Mouse (Mus musculus): Measurements from ENCODE around the gene Clec2i. TPM values are rescaled to one million over a fixed set of nuclear protein-coding genes. Genes with fewer than 3 reads are reported as not detected.
A peak's percentile ranks its signal among the peaks of the same experiment; 100 is the strongest.
"Not testable (repeated sequence)": the region's sequence is repeated elsewhere in the genome, so short reads cannot be mapped to it uniquely, and the experiment has no call there.

Gene Clec2i
- polyA plus RNA-seq, 1 experiment from 2014 or later: not detected

DNA sequence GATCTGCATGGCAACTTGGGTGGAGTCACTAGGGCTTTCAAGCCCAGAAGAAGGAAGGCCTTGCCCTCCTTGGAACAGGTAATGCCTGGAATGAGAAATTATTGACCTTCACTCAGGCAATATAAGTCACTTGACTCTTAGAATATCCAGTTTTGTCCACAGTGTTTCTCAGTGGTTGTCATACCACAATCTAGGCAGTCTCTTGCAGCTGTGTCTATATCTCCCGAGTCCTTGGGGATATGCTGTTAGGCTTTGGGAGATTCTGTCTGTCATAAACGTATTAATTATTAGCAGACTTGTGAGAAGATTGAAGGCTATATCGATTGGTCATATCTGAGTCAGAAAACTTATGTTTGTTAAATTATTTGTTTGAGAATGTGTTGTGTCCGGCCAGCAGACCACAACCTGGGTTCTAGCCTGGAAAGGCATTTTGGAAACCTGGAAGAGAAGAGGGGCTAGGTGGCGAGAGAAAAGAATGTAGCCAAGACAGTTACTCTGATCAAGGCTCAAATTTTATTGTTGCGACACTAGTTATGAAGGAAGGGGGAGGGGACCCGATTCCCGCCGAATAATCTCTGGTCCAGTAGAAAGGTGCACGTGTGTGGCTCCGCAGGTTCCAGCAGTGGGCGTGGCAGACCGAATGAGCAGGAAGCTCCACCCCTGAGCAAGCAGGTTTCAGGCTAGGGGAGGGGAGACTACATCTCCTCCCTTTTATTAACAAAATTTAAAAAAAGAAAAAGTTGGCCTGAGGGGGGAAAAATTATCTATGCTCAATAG, 48.7 kb downstream of the Clec2i start:
- H3K4me3 ChIP-seq; H3K27me3 ChIP-seq (replicated peaks); H3K36me3 ChIP-seq; H3K9me3 ChIP-seq (replicated peaks); ATAC-seq; H3K27ac ChIP-seq; H3K4me1 ChIP-seq; H3K9ac ChIP-seq; H3K4me2 ChIP-seq: not testable (repeated sequence)
- 75% methylated on average over 4 of the region's 13 CpGs for WGBS (ENCODE audit: insufficient replicate concordance)

DNA sequence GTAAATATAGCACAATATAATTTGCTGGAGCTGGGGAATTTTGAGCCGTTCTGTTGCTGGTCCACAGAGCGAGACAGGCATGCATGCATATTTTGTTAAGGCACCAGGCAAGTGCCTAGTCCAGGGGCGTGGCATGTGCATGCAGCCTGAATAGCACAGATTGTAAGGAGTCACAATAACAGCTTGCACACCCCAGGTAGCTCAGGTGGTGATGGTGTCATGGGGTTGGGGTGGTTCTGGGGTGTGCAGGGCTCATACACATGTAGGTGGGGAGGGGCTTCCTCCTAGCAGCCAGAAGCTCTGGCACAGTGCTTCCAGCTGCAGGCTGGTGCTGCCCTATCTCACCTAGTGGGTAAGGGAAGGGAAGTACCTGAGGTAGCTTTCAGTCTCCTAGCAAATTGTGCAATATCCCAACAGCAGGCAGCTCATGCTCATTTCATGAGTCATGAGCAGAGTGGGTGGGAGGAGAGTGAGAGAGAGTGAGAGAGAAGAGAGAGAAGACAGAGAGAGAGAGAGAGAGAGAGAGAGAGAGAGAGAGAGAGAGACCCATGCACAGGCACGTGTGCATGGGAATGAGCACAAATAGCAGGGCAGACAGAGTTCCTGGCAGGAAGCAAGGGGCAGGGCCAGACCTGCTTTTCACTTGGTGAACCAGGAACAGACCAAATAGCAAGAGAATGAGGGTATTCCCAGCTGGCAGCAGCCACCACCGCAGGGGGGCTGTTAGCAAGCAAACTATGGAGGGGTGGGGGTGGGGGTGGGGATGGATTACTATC, 54.4 kb downstream of the Clec2i start:
- H3K4me2 ChIP-seq: no peak overlapping the region
- peak; percentile 30; the same call in 1 of the 2 replicates for ATAC-seq
- no peak overlapping the region for H3K4me3 ChIP-seq
- H3K27me3 ChIP-seq (replicated peaks): no peaks in the 10 kb centered on the region
- no peak overlapping the region for H3K27ac ChIP-seq
- peaks cover 4% of the 10 kb centered on the region; the same call in 1 of the 2 replicates for H3K9me3 ChIP-seq (replicated peaks)
- H3K4me1 ChIP-seq: no peaks in the 10 kb centered on the region
- WGBS (ENCODE audit: insufficient replicate concordance): 64% methylated on average over 5 of the region's 5 CpGs
- H3K9ac ChIP-seq: no peak overlapping the region
- no peaks in the 10 kb centered on the region for H3K36me3 ChIP-seq

DNA sequence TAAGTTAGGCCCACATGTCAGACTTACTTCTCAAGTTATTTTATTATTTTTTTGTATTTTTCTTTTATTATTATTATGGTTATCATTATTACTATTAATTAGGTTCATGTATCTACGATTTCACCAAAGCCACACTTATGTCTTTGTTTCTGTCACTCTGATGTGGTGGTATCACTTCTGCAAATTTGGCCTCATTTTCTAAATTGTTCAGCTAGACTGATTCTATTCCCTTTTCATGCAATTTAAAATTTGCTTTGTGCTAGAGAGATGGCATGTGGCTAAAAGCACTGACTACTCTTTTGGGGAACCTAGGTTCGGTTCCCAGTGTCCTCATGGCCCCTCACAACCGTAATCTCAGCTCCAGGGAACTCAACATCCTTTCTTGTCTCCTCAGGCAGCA, 58.2 kb downstream of the Clec2i start:
- peaks cover 4% of the 10 kb centered on the region; the same call in 1 of the 2 replicates for H3K9me3 ChIP-seq (replicated peaks)
- H3K4me1 ChIP-seq: no peaks in the 10 kb centered on the region
- H3K4me2 ChIP-seq: no peak overlapping the region
- H3K36me3 ChIP-seq: no peaks in the 10 kb centered on the region
- no peaks in the 10 kb centered on the region for H3K27me3 ChIP-seq (replicated peaks)
- no peak overlapping the region for H3K9ac ChIP-seq
- no peak overlapping the region for H3K4me3 ChIP-seq
- no peak for ATAC-seq
- WGBS (ENCODE audit: insufficient replicate concordance): 59% methylated on average over 3 of the region's 3 CpGs
- no peak overlapping the region for H3K27ac ChIP-seq

Small RNA genes within 50 kb of the gene (microRNA-seq; reads per million reads assigned to microRNA genes)
- gene Gm27336: not detected

Other genes starting within 250 kb of the Clec2i start
- not detected in 2 replicates for gene Clec2h, start 225.2 kb upstream of the Clec2i start, polyA plus RNA-seq (2016; fragmentation: Nextera tagmentation; extraction: Ambion mirVana)
- not detected in 2 replicates for gene Klrb1, start 164.5 kb upstream of the Clec2i start, polyA plus RNA-seq (2016; fragmentation: Nextera tagmentation; extraction: Ambion mirVana)
- 0.10 TPM in 1 of 2 replicates, not detected in the other for gene Klrb1c, start 98.4 kb upstream of the Clec2i start, polyA plus RNA-seq (2016; fragmentation: Nextera tagmentation; extraction: Ambion mirVana)
- gene Gm44511, start 61.3 kb upstream of the Clec2i start, polyA plus RNA-seq (2016; fragmentation: Nextera tagmentation; extraction: Ambion mirVana): not detected in 2 replicates
- not detected in 2 replicates for gene Klrb1b, start 61.3 kb upstream of the Clec2i start, polyA plus RNA-seq (2016; fragmentation: Nextera tagmentation; extraction: Ambion mirVana)
- gene BC035044, start 3.5 kb downstream of the Clec2i start, polyA plus RNA-seq (2016; fragmentation: Nextera tagmentation; extraction: Ambion mirVana): 6.3 and 6.4 TPM in 2 replicates
- not detected in 2 replicates for gene Clec2g, start 46.8 kb downstream of the Clec2i start, polyA plus RNA-seq (2016; fragmentation: Nextera tagmentation; extraction: Ambion mirVana)
- 0.38 and 0.50 TPM in 2 replicates for gene Klrb1f, start 158.3 kb downstream of the Clec2i start, polyA plus RNA-seq (2016; fragmentation: Nextera tagmentation; extraction: Ambion mirVana)
- not detected in 2 replicates for gene Clec2e, start 213.3 kb downstream of the Clec2i start, polyA plus RNA-seq (2016; fragmentation: Nextera tagmentation; extraction: Ambion mirVana)

Data from liver, embryonic 12.5 days (tissue).